Mouse (Mus musculus) C2C12 (cell line): Measurements from ENCODE around the gene Map2k6.

Experiments
- CEBPB ChIP-seq: IDR thresholded peaks from one replicate; pipeline ENCODE4 v1.6.1; 2011; ENCODE audit warnings: low read depth, mild to moderate bottlenecking, control low read depth, moderate library complexity
- CTCF ChIP-seq: IDR thresholded peaks from one replicate; pipeline ENCODE4 v1.5.1; 2011; ENCODE audit not compliant: control insufficient read depth, insufficient read depth, insufficient read length
- FOSL1 ChIP-seq: IDR thresholded peaks from one replicate; pipeline ENCODE4 v1.8.0; 2011; ENCODE audit warnings: mild to moderate bottlenecking, low read length; ENCODE audit not compliant: poor library complexity, insufficient read depth, severe bottlenecking
- MAX ChIP-seq: IDR thresholded peaks from one replicate; pipeline ENCODE4 v1.6.1; 2011; ENCODE audit warnings: mild to moderate bottlenecking, control low read depth
- MYOD1 ChIP-seq: IDR thresholded peaks from one replicate; pipeline ENCODE4 v1.6.1; 2011; ENCODE audit warnings: low read depth; ENCODE audit not compliant: control insufficient read depth, insufficient read length
- MYOG ChIP-seq: IDR thresholded peaks from one replicate; pipeline ENCODE4 v1.6.1; 2011; ENCODE audit not compliant: control insufficient read depth, insufficient read length; ENCODE audit errors: extremely low read depth
- USF1 ChIP-seq: IDR thresholded peaks from one replicate; pipeline ENCODE4 v1.6.1; 2011; ENCODE audit warnings: low read depth, mild to moderate bottlenecking, control low read depth, moderate library complexity

GRCm38 (mm10) chr11:110409131-110409530, 10.2 kb downstream of the Map2k6 start:
- TF ChIP-seq CTCF (no peak), USF1 (no peak), MYOG (no peak), MYOD1 (no peak), MAX (no peak), CEBPB (no peak), FOSL1 (no peak)
